In genomic region chr5:22343536-22343842, GRCm38 (mm10) we compare ENCODE assay signal across 9 mouse cellular contexts. TPM values are rescaled to one million over a fixed set of nuclear protein-coding genes. Genes with fewer than 3 reads are reported as not detected.
DNase-seq lines count a peak whose midpoint lies in the region; ATAC-seq and TF ChIP-seq lines count a peak whose summit lies in the region.
"Had no signal": no experiment of that assay in that cellular context is flagged by ENCODE, and none has a peak within 500 bp of the region (broad histone marks: within the 10 kb centered on the region; RNA-seq: fewer than 3 reads in every experiment).

No protein-coding gene starts in this region.

- TF ChIP-seq CTCF in kidney, postnatal 0 days (IDR thresholded peaks at IDR 0.05; ENCODE audit: low read depth) = no peak
- TF ChIP-seq CTCF in lung, postnatal 0 days (IDR thresholded peaks at IDR 0.05) = no peak

- H3K27ac ChIP-seq in kidney, postnatal 0 days = no peak overlapping the region
- H3K27ac ChIP-seq in embryonic facial prominence, embryonic 12.5 days = no peak overlapping the region
- H3K27ac ChIP-seq in hindbrain, embryonic 16.5 days (ENCODE audit: low read depth, low read length) = no peak overlapping the region
- no peak overlapping the region for H3K27ac ChIP-seq in midbrain, embryonic 14.5 days (replicated peaks; ENCODE audit: low read depth, low read length)
- no peak overlapping the region for H3K27ac ChIP-seq in lung, postnatal 0 days (ENCODE audit: low read length)

- H3K4me1 ChIP-seq in kidney, postnatal 0 days (replicated peaks; ENCODE audit: insufficient read depth, low read length) = 0 out of 2 replicates have a peak, but pooled peaks cover 7% of the 10 kb centered on the region
- peaks cover 15% of the 10 kb centered on the region for H3K4me1 ChIP-seq in embryonic facial prominence, embryonic 12.5 days
- peaks cover 9% of the 10 kb centered on the region for H3K4me1 ChIP-seq in hindbrain, embryonic 16.5 days (ENCODE audit: control insufficient read depth, insufficient read depth, low read depth, low read length)
- H3K4me1 ChIP-seq in midbrain, embryonic 14.5 days (ENCODE audit: control insufficient read depth, insufficient read depth, low read length) = peaks cover 17% of the 10 kb centered on the region
- no peaks in the 10 kb centered on the region for H3K4me1 ChIP-seq in lung, postnatal 0 days (ENCODE audit: insufficient read depth, low read depth, low read length)

- no peaks in the 10 kb centered on the region for H3K9me3 ChIP-seq in kidney, postnatal 0 days (replicated peaks; ENCODE audit: low read length)
- no peaks in the 10 kb centered on the region for H3K9me3 ChIP-seq in embryonic facial prominence, embryonic 12.5 days
- H3K9me3 ChIP-seq in hindbrain, embryonic 16.5 days (ENCODE audit: control insufficient read depth, low read length) = no peaks in the 10 kb centered on the region
- H3K9me3 ChIP-seq in midbrain, embryonic 14.5 days (ENCODE audit: control insufficient read depth, low read length) = no peaks in the 10 kb centered on the region
- H3K9me3 ChIP-seq in lung, postnatal 0 days (ENCODE audit: low read length) = no peaks in the 10 kb centered on the region

- 1% methylated on average over 10 of the region's 10 CpGs for WGBS in kidney, postnatal 0 days
- 2% methylated on average over 10 of the region's 10 CpGs for WGBS in embryonic facial prominence, embryonic 12.5 days
- 2% methylated on average over 10 of the region's 10 CpGs for WGBS in hindbrain, embryonic 16.5 days
- 2% methylated on average over 10 of the region's 10 CpGs for WGBS in midbrain, embryonic 14.5 days
- WGBS in lung, postnatal 0 days = 1% methylated on average over 10 of the region's 10 CpGs

- ATAC-seq in kidney, postnatal 0 days (replicated peaks; ENCODE audit: low FRiP score, low read depth) = no peak
- ATAC-seq in embryonic facial prominence, embryonic 12.5 days (ENCODE audit: insufficient number of reproducible peaks, insufficient read depth, low FRiP score, low TSS enrichment) = no peak
- no peak; the same call in 1 of the 2 replicates for ATAC-seq in hindbrain, embryonic 16.5 days
- no peak for ATAC-seq in midbrain, embryonic 14.5 days (ENCODE audit: low FRiP score, low TSS enrichment)
- no peak for ATAC-seq in lung, postnatal 0 days
- ATAC-seq: activated CD4-positive, CD25-positive, alpha-beta regulatory T cell, adult 4 months had no signal

- DNase-seq in kidney, postnatal 0 days (ENCODE audit: low spot score) = peak; percentile 36
- no peak for DNase-seq in kidney, adult 9 months
- DNase-seq in midbrain, embryonic 14.5 days = peak; percentile 10
- no peak for DNase-seq in lung, postnatal 0 days (ENCODE audit: low spot score)
- DNase-seq in spleen, adult 18-20 months = no peak
- no peak for DNase-seq in right cerebral cortex, postnatal 10 days (ENCODE audit: low spot score in 2 of 2)

- peaks cover 51% of the 10 kb centered on the region for H3K27me3 ChIP-seq in kidney, postnatal 0 days (ENCODE audit: insufficient read depth, low read length)
- peaks cover 75% of the 10 kb centered on the region for H3K27me3 ChIP-seq in embryonic facial prominence, embryonic 12.5 days
- peaks cover 4% of the 10 kb centered on the region for H3K27me3 ChIP-seq in hindbrain, embryonic 16.5 days (replicated peaks; ENCODE audit: control insufficient read depth, insufficient read depth, low read length)
- peaks cover 22% of the 10 kb centered on the region for H3K27me3 ChIP-seq in midbrain, embryonic 14.5 days (ENCODE audit: control insufficient read depth, insufficient read depth, low read length)
- H3K27me3 ChIP-seq in lung, postnatal 0 days (replicated peaks; ENCODE audit: insufficient read depth, low read length) = peaks cover 52% of the 10 kb centered on the region

- H3K4me3 ChIP-seq in kidney, postnatal 0 days (replicated peaks; ENCODE audit: low read depth, low read length) = peak overlapping the region; percentile 55
- H3K4me3 ChIP-seq in embryonic facial prominence, embryonic 12.5 days = peak overlapping the region; percentile 48
- peak overlapping the region; percentile 77 for H3K4me3 ChIP-seq in hindbrain, embryonic 16.5 days (ENCODE audit: low read length)
- H3K4me3 ChIP-seq in midbrain, embryonic 14.5 days (replicated peaks; ENCODE audit: low read depth, low read length) = peak overlapping the region; percentile 67
- H3K4me3 ChIP-seq in lung, postnatal 0 days (ENCODE audit: low read depth, low read length) = no peak overlapping the region

- TF ChIP-seq EP300 in lung, postnatal 0 days (IDR thresholded peaks at IDR 0.05) = no peak

- H3K9ac ChIP-seq in kidney, postnatal 0 days (ENCODE audit: low read depth, low read length) = no peak overlapping the region
- H3K9ac ChIP-seq in embryonic facial prominence, embryonic 12.5 days = no peak overlapping the region
- H3K9ac ChIP-seq in hindbrain, embryonic 16.5 days (ENCODE audit: low read depth, low read length) = peak overlapping the region; percentile 85; the same call in 1 of the 2 replicates
- H3K9ac ChIP-seq in midbrain, embryonic 14.5 days (replicated peaks; ENCODE audit: low read length) = peak overlapping the region; percentile 89
- H3K9ac ChIP-seq in lung, postnatal 0 days (replicated peaks; ENCODE audit: low read depth) = no peak overlapping the region

- H3K36me3 ChIP-seq in kidney, postnatal 0 days (ENCODE audit: insufficient read depth, low read length) = no peaks in the 10 kb centered on the region
- no peaks in the 10 kb centered on the region for H3K36me3 ChIP-seq in embryonic facial prominence, embryonic 12.5 days
- H3K36me3 ChIP-seq in hindbrain, embryonic 16.5 days (ENCODE audit: control insufficient read depth, insufficient read depth, low read length) = no peaks in the 10 kb centered on the region
- no peaks in the 10 kb centered on the region for H3K36me3 ChIP-seq in midbrain, embryonic 14.5 days (ENCODE audit: control insufficient read depth, insufficient read depth, low read length)
- H3K36me3 ChIP-seq in lung, postnatal 0 days (ENCODE audit: insufficient read depth, low read length) = no peaks in the 10 kb centered on the region

- H3K4me2 ChIP-seq in kidney, postnatal 0 days (ENCODE audit: low read length) = peak overlapping the region; percentile 94
- H3K4me2 ChIP-seq in embryonic facial prominence, embryonic 12.5 days (replicated peaks) = peak overlapping the region; percentile 87
- peak overlapping the region; percentile 65 for H3K4me2 ChIP-seq in hindbrain, embryonic 16.5 days (ENCODE audit: low read length)
- H3K4me2 ChIP-seq in midbrain, embryonic 14.5 days (ENCODE audit: low read length) = peak overlapping the region; percentile 91
- H3K4me2 ChIP-seq in lung, postnatal 0 days (replicated peaks; ENCODE audit: low read depth, low read length) = no peak overlapping the region

RNA-seq across cellular contexts. Expression of gene Reln, which starts 1.0 kb away (rescaled TPM):
- polyA plus RNA-seq in kidney, postnatal 0 days (2015; fragmentation: Nextera tagmentation; extraction: Ambion mirVana) = 13.0 and 14.5 TPM in 2 replicates
- polyA plus RNA-seq in embryonic facial prominence, embryonic 12.5 days (2016; fragmentation: Nextera tagmentation; extraction: Ambion mirVana) = 4.1 and 5.2 TPM in 2 replicates
- 41.3 and 41.9 TPM in 2 replicates for polyA plus RNA-seq in hindbrain, embryonic 16.5 days (2015; fragmentation: Nextera tagmentation; extraction: Ambion mirVana)
- 72.4 and 73.2 TPM in 2 replicates for polyA plus RNA-seq in midbrain, embryonic 14.5 days (2014; fragmentation: Nextera tagmentation; extraction: Ambion mirVana)
- 2.4 and 2.8 TPM in 2 replicates for polyA plus RNA-seq in lung, postnatal 0 days (2015; fragmentation: Nextera tagmentation; extraction: Ambion mirVana)

Comparison
In these comparisons a context has a peak if more than half of its experiments do, and no peak if none do; other contexts are left out.
1. DNase-seq: peak in kidney, postnatal 0 days (single experiment) and midbrain, embryonic 14.5 days (single experiment); none in kidney, adult 9 months (single experiment), lung, postnatal 0 days (single experiment), spleen, adult 18-20 months (0 of 2) and right cerebral cortex, postnatal 10 days (0 of 2).
2. H3K9ac ChIP-seq: peak in hindbrain, embryonic 16.5 days (single experiment) and midbrain, embryonic 14.5 days (single experiment); none in kidney, postnatal 0 days (single experiment), embryonic facial prominence, embryonic 12.5 days (single experiment) and lung, postnatal 0 days (single experiment).